Mouse (Mus musculus) ES-E14 (cell line): ENCODE measurements around the gene Sgip1. TPM values are rescaled to one million over a fixed set of nuclear protein-coding genes. Genes with fewer than 3 reads are reported as not detected.

Experiments used
- DNase-seq: peaks from one replicate; pipeline ENCODE4 v3.0.0-alpha.2; 2013; ENCODE audit warnings: low read depth, low spot score
- H3K27ac ChIP-seq: 2 replicates; pipeline ENCODE4 v1.5.1; 2012; ENCODE audit warnings: low read depth, mild to moderate bottlenecking, low read length, moderate library complexity, mixed read lengths; ENCODE audit not compliant: poor library complexity, insufficient read depth, severe bottlenecking
- H3K36me3 ChIP-seq: 2 replicates; pipeline ENCODE4 v1.6.1; 2012; ENCODE audit warnings: mild to moderate bottlenecking, low read length, moderate library complexity, mixed read lengths; ENCODE audit not compliant: control insufficient read depth, poor library complexity, insufficient read depth, severe bottlenecking
- H3K4me1 ChIP-seq, 2 experiments: fragments of 150-350 bp in 1 of 2; sonication (generic) in 1 of 2; 2 replicates each; pipeline ENCODE4 v1.6.1; 2012; ENCODE audit warnings: low read length in 2 of 2, mild to moderate bottlenecking in 1 of 2, mixed read lengths in 1 of 2; ENCODE audit not compliant: control insufficient read depth in 2 of 2, insufficient read depth in 2 of 2, poor library complexity in 1 of 2
- H3K4me3 ChIP-seq, 2 experiments: fragments of 150-350 bp in 1 of 2; sonication (generic) in 1 of 2; 2 replicates each; pipeline ENCODE4 v1.5.1; 2012; ENCODE audit warnings: low read length in 2 of 2, low read depth in 1 of 2, mild to moderate bottlenecking in 1 of 2, mixed read lengths in 1 of 2; ENCODE audit not compliant: insufficient read depth in 1 of 2, poor library complexity in 1 of 2, severe bottlenecking in 1 of 2
- H3K9ac ChIP-seq: 2 replicates; pipeline ENCODE4 v1.6.1; 2012; ENCODE audit warnings: low read depth, mild to moderate bottlenecking, low read length, mixed read lengths; ENCODE audit not compliant: poor library complexity, insufficient read depth, severe bottlenecking
- H3K9me3 ChIP-seq: fragments of 150-350 bp; sonication (generic); 2 replicates; pipeline ENCODE4 v1.6.1; 2012; ENCODE audit warnings: low read depth, mild to moderate bottlenecking, low read length; ENCODE audit not compliant: control insufficient read depth, insufficient read depth
- CHD2 ChIP-seq: IDR thresholded peaks from 2 replicates; pipeline ENCODE4 v1.6.1; 2014; ENCODE audit warnings: mild to moderate bottlenecking, low read depth, low read length, inconsistent platforms
- HCFC1 ChIP-seq: IDR thresholded peaks from 2 replicates; pipeline ENCODE4 v1.6.1; 2012; ENCODE audit warnings: low read length, inconsistent platforms, borderline replicate concordance; ENCODE audit not compliant: insufficient read depth
- MAFK ChIP-seq: IDR thresholded peaks from 2 replicates; pipeline ENCODE4 v1.6.1; 2014; ENCODE audit warnings: mild to moderate bottlenecking, low read depth, low read length, inconsistent platforms; ENCODE audit not compliant: insufficient read depth
- ZC3H11A ChIP-seq: IDR thresholded peaks from 2 replicates; pipeline ENCODE4 v1.6.1; 2012; ENCODE audit warnings: low read depth, mild to moderate bottlenecking, inconsistent platforms, low read length, borderline replicate concordance
- ZNF384 ChIP-seq: IDR thresholded peaks from 2 replicates; pipeline ENCODE4 v1.6.1; 2012; ENCODE audit warnings: low read depth, low read length, inconsistent platforms
- in situ Hi-C, 2 experiments: fragments of 600-800 bp; cut with MboI; formaldehyde crosslinking; loops; one replicate each; pipeline ENCODE4 v1.15.1; 2025; ENCODE audit warnings: low sequenced_read_pairs in 2 of 2, inconsistent platforms in 1 of 2; ENCODE audit not compliant: unreplicated experiment in 2 of 2
- total RNA-seq: library from RNA; depleted of rRNA; stranded (reverse); fragments of 300-350 nt; gene quantifications from 2 replicates; pipeline ENCODE4 v1.2.3, GENCODE M21; 2012

The Sgip1 gene
- total RNA-seq, 1 experiment = 0.62 TPM

GRCm38 (mm10) chr4:102972071-102972470 is 231.0 kb downstream of the Sgip1 start:
- in situ Hi-C loops = no loop called here

GRCm38 (mm10) chr4:102974172-102974571 is 233.1 kb downstream of the Sgip1 start:
- in situ Hi-C loops = no loop called here
- DNase-seq = no peak
- 0 out of 4 replicates have a peak, but pooled peaks cover 0 to 4% of the 10 kb centered on the region in 2 experiments for H3K4me1 ChIP-seq
- no peak for TF ChIP-seq MAFK
- TF ChIP-seq CHD2 = no peak
- TF ChIP-seq HCFC1 = no peak
- no peak for TF ChIP-seq ZC3H11A
- TF ChIP-seq ZNF384 = no peak
- H3K9me3 ChIP-seq = no peaks in the 10 kb centered on the region
- H3K4me3 ChIP-seq = no peak overlapping the region
- no peak overlapping the region for H3K27ac ChIP-seq
- H3K36me3 ChIP-seq = no peaks in the 10 kb centered on the region
- H3K9ac ChIP-seq = no peak overlapping the region

More at GRCm38 (mm10) chr4:102972071-102972470, 231.0 kb downstream of the Sgip1 start:
- no peak for DNase-seq
- Histone ChIP-seq H3K27ac (no peak overlapping the region), H3K9ac (no peak overlapping the region), H3K4me1 (0 out of 4 replicates have a peak, but pooled peaks cover 0 to 4% of the 10 kb centered on the region in 2 experiments), H3K36me3 (no peaks in the 10 kb centered on the region), H3K4me3 (no peak overlapping the region), H3K9me3 (no peaks in the 10 kb centered on the region)
- no peak for TF ChIP-seq CHD2
- TF ChIP-seq HCFC1 = no peak
- TF ChIP-seq MAFK = no peak
- no peak for TF ChIP-seq ZNF384
- TF ChIP-seq ZC3H11A = no peak

DNA sequence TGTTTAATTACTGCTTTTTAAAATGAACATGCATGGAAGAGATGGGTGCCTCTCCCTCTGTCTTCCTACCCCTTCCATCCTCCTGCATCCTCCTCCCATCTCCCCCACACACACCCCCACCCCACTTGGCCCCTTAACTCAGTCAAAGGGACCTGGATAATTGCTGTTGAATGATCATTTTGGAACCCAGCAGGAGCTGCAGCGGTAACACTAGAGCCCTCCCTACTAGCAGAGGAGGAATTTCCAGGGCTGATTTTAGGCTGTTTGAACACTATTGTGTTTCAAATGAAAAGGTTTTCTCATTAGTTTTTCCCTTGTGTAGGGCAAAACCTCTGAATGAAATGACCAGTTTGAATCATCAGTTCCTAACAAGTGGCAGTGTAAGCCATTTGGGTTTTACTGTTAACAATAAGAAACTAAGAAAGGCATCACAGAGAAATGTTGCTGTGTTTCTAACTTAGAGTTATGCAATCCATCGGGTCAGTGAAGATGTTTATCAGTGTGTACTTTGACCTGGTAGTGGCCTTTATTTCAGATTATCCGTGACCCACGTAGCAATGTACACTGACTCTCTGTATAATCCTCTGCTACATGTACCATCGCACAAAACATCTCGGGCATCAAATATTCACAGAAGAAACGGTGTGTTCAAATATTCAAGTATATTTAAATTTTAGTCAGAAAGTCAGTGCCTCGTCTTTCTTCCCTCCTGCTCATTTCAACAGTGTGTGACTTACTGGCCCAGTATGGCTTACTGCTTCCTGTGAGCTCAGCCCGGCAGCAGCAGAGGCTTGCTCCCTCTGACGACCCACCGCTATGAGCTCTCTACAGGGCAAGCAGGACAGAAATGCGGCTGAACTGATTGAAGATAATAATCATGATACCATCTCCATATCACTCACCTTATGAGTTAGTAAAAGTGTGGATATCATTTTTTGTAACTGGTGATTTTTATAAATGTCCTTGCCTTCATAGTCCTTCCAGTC is 235.5 kb downstream of the Sgip1 start:
- Histone ChIP-seq H3K9me3 (no peaks in the 10 kb centered on the region), H3K4me3 (no peak overlapping the region), H3K36me3 (no peaks in the 10 kb centered on the region), H3K27ac (no peak overlapping the region), H3K4me1 (0 out of 4 replicates have a peak, but pooled peaks cover 0 to 4% of the 10 kb centered on the region in 2 experiments), H3K9ac (no peak overlapping the region)
- TF ChIP-seq CHD2 = no peak
- TF ChIP-seq ZC3H11A = no peak
- TF ChIP-seq HCFC1 = no peak
- no peak for TF ChIP-seq ZNF384
- no peak for TF ChIP-seq MAFK
- DNase-seq = peak; percentile 48
- in situ Hi-C loops = no loop called here

- in situ Hi-C loops = no loop called here
Measured at GRCm38 (mm10) chr4:102977778-102978321, 236.8 kb downstream of the Sgip1 start.

More at GRCm38 (mm10) chr4:102977778-102978321, 236.8 kb downstream of the Sgip1 start:
- H3K9me3 ChIP-seq = no peaks in the 10 kb centered on the region
- H3K4me3 ChIP-seq = no peak overlapping the region
- H3K27ac ChIP-seq = no peak overlapping the region
- no peak overlapping the region for H3K9ac ChIP-seq
- peaks cover 0 to 7% of the 10 kb centered on the region in 2 experiments; a peak in 1 of 4 replicates for H3K4me1 ChIP-seq
- DNase-seq = no peak
- H3K36me3 ChIP-seq = no peaks in the 10 kb centered on the region
- TF ChIP-seq CHD2 = no peak
- TF ChIP-seq ZC3H11A = no peak
- no peak for TF ChIP-seq ZNF384
- no peak for TF ChIP-seq HCFC1
- no peak for TF ChIP-seq MAFK
